Mouse (Mus musculus): ENCODE data around the gene Gm29427. TPM values are rescaled to one million over a fixed set of nuclear protein-coding genes. Genes with fewer than 3 reads are reported as not detected.

The Gm29427 gene
- polyA plus RNA-seq, 1 experiment from 2014 or later, result not detected

GRCm38 (mm10) chr1:130714046-130714445 lies 1.6 kb downstream of the Gm29427 start:
- H3K4me2 ChIP-seq (replicated peaks; ENCODE audit: low read depth, low read length), result peak overlapping the region; percentile 76; the same call in 1 of the 2 replicates
- 87% methylated on average over 4 of the region's 4 CpGs for WGBS
- no peak for ATAC-seq

GRCm38 (mm10) chr1:130710283-130711080 lies 5.1 kb downstream of the Gm29427 start:
- WGBS, result 89% methylated on average over 22 of the region's 22 CpGs
- Histone ChIP-seq H3K4me1 (ENCODE audit: insufficient read depth, low read depth, low read length) (no peaks in the 10 kb centered on the region), H3K9ac (replicated peaks; ENCODE audit: low read depth) (no peak overlapping the region), H3K27me3 (replicated peaks; ENCODE audit: insufficient read depth, low read length) (no peaks in the 10 kb centered on the region), H3K4me3 (ENCODE audit: low read depth, low read length) (no peak overlapping the region), H3K4me2 (replicated peaks; ENCODE audit: low read depth, low read length) (no peak overlapping the region), H3K36me3 (ENCODE audit: insufficient read depth, low read length) (0 out of 2 replicates have a peak, but pooled peaks cover 3% of the 10 kb centered on the region), H3K27ac (ENCODE audit: low read length) (no peak overlapping the region), H3K9me3 (ENCODE audit: low read length) (no peaks in the 10 kb centered on the region)
- TF ChIP-seq EP300 (IDR thresholded peaks at IDR 0.05), result no peak
- no peak for TF ChIP-seq CTCF (IDR thresholded peaks at IDR 0.05)
- ATAC-seq (no peak), DNase-seq (ENCODE audit: low spot score) (no peak)

More at GRCm38 (mm10) chr1:130714046-130714445, 1.6 kb downstream of the Gm29427 start:
- peak; percentile 12 for DNase-seq (ENCODE audit: low spot score)
- Histone ChIP-seq H3K4me3 (ENCODE audit: low read depth, low read length) (no peak overlapping the region), H3K9me3 (ENCODE audit: low read length) (no peaks in the 10 kb centered on the region), H3K27me3 (replicated peaks; ENCODE audit: insufficient read depth, low read length) (no peaks in the 10 kb centered on the region), H3K9ac (replicated peaks; ENCODE audit: low read depth) (no peak overlapping the region), H3K36me3 (ENCODE audit: insufficient read depth, low read length) (no peaks in the 10 kb centered on the region), H3K4me1 (ENCODE audit: insufficient read depth, low read depth, low read length) (peaks cover 4% of the 10 kb centered on the region; the same call in 1 of the 2 replicates), H3K27ac (ENCODE audit: low read length) (no peak overlapping the region)
- no peak for TF ChIP-seq CTCF (IDR thresholded peaks at IDR 0.05)
- TF ChIP-seq EP300 (IDR thresholded peaks at IDR 0.05), result no peak

GRCm38 (mm10) chr1:130703613-130704012 lies 12.0 kb downstream of the Gm29427 start:
- H3K27me3 ChIP-seq (replicated peaks; ENCODE audit: insufficient read depth, low read length), result no peaks in the 10 kb centered on the region
- DNase-seq (ENCODE audit: low spot score), result peak; percentile 82

GRCm38 (mm10) chr1:130701976-130702375 lies 13.6 kb downstream of the Gm29427 start:
- DNase-seq (ENCODE audit: low spot score) (no peak), ATAC-seq (no peak)
- TF ChIP-seq CTCF (IDR thresholded peaks at IDR 0.05), result no peak
- no peak for TF ChIP-seq EP300 (IDR thresholded peaks at IDR 0.05)
- Histone ChIP-seq H3K4me2 (replicated peaks; ENCODE audit: low read depth, low read length) (no peak overlapping the region), H3K4me3 (ENCODE audit: low read depth, low read length) (no peak overlapping the region), H3K27me3 (replicated peaks; ENCODE audit: insufficient read depth, low read length) (no peaks in the 10 kb centered on the region), H3K4me1 (ENCODE audit: insufficient read depth, low read depth, low read length) (no peaks in the 10 kb centered on the region), H3K9me3 (ENCODE audit: low read length) (no peaks in the 10 kb centered on the region), H3K27ac (ENCODE audit: low read length) (no peak overlapping the region), H3K9ac (replicated peaks; ENCODE audit: low read depth) (no peak overlapping the region), H3K36me3 (ENCODE audit: insufficient read depth, low read length) (peaks cover 33% of the 10 kb centered on the region)
- 95% methylated on average over 11 of the region's 11 CpGs for WGBS

More at GRCm38 (mm10) chr1:130703613-130704012, 12.0 kb downstream of the Gm29427 start:
- no peak overlapping the region for H3K4me3 ChIP-seq (ENCODE audit: low read depth, low read length)
- peak; percentile 75 for ATAC-seq
- H3K4me2 ChIP-seq (replicated peaks; ENCODE audit: low read depth, low read length), result no peak overlapping the region
- peaks cover 27% of the 10 kb centered on the region for H3K36me3 ChIP-seq (ENCODE audit: insufficient read depth, low read length)
- no peak overlapping the region for H3K9ac ChIP-seq (replicated peaks; ENCODE audit: low read depth)
- no peaks in the 10 kb centered on the region for H3K4me1 ChIP-seq (ENCODE audit: insufficient read depth, low read depth, low read length)
- H3K9me3 ChIP-seq (ENCODE audit: low read length), result no peaks in the 10 kb centered on the region
- TF ChIP-seq EP300 (IDR thresholded peaks at IDR 0.05), result no peak
- no peak for TF ChIP-seq CTCF (IDR thresholded peaks at IDR 0.05)
- H3K27ac ChIP-seq (ENCODE audit: low read length), result no peak overlapping the region
- WGBS, result 56% methylated on average over 2 of the region's 2 CpGs

- H3K9ac ChIP-seq (replicated peaks; ENCODE audit: low read depth), result no peak overlapping the region
- TF ChIP-seq EP300 (IDR thresholded peaks at IDR 0.05) (peak; percentile 20; the same call in 1 of the 2 replicates), CTCF (IDR thresholded peaks at IDR 0.05) (no peak)
- peak; percentile 85 for ATAC-seq
- no peak overlapping the region for H3K4me2 ChIP-seq (replicated peaks; ENCODE audit: low read depth, low read length)
- no peaks in the 10 kb centered on the region for H3K27me3 ChIP-seq (replicated peaks; ENCODE audit: insufficient read depth, low read length)
- peak; percentile 79 for DNase-seq (ENCODE audit: low spot score)
- peaks cover 29% of the 10 kb centered on the region for H3K36me3 ChIP-seq (ENCODE audit: insufficient read depth, low read length)
- H3K4me3 ChIP-seq (ENCODE audit: low read depth, low read length), result no peak overlapping the region
- 72% methylated on average over 10 of the region's 10 CpGs for WGBS
- peak overlapping the region; percentile 51; the same call in 1 of the 2 replicates for H3K27ac ChIP-seq (ENCODE audit: low read length)
- no peaks in the 10 kb centered on the region for H3K9me3 ChIP-seq (ENCODE audit: low read length)
- H3K4me1 ChIP-seq (ENCODE audit: insufficient read depth, low read depth, low read length), result no peaks in the 10 kb centered on the region
Measured at GRCm38 (mm10) chr1:130699937-130700633, 15.5 kb downstream of the Gm29427 start.

GRCm38 (mm10) chr1:130698601-130699000 lies 17.0 kb downstream of the Gm29427 start:
- no peak overlapping the region for H3K27ac ChIP-seq (ENCODE audit: low read length)
- no peaks in the 10 kb centered on the region for H3K27me3 ChIP-seq (replicated peaks; ENCODE audit: insufficient read depth, low read length)
- 86% methylated on average over 5 of the region's 5 CpGs for WGBS
- no peak overlapping the region for H3K4me2 ChIP-seq (replicated peaks; ENCODE audit: low read depth, low read length)
- H3K9ac ChIP-seq (replicated peaks; ENCODE audit: low read depth), result no peak overlapping the region
- TF ChIP-seq EP300 (IDR thresholded peaks at IDR 0.05), result no peak
- TF ChIP-seq CTCF (IDR thresholded peaks at IDR 0.05), result no peak
- DNase-seq (ENCODE audit: low spot score) (no peak), ATAC-seq (no peak)
- H3K4me3 ChIP-seq (ENCODE audit: low read depth, low read length), result no peak overlapping the region
- no peaks in the 10 kb centered on the region for H3K9me3 ChIP-seq (ENCODE audit: low read length)
- H3K4me1 ChIP-seq (ENCODE audit: insufficient read depth, low read depth, low read length), result no peaks in the 10 kb centered on the region
- H3K36me3 ChIP-seq (ENCODE audit: insufficient read depth, low read length), result peaks cover 29% of the 10 kb centered on the region; the same call in 1 of the 2 replicates
